Mouse (Mus musculus) embryonic stem cell, embryonic (primary cell): Measurements from ENCODE around the gene Slc1a4.

Experiments used
- CTCF ChIA-PET, 4 experiments: fragments of 300-600 bp in 2 of 4; fragments of 350-600 bp in 2 of 4; sonication (Branson Sonifier 250); formaldehyde crosslinking; loops; one replicate each; lab custom pipeline; 2022; ENCODE audit warnings: inconsistent platforms in 2 of 4; lab: Charles Lee
- POLR2A ChIA-PET, 4 experiments: fragments of 300-600 bp in 2 of 4; fragments of 350-600 bp in 2 of 4; sonication (Branson Sonifier 250); formaldehyde crosslinking; loops; one replicate each; lab custom pipeline; 2022; ENCODE audit warnings: antibody characterized with exemption in 4 of 4, inconsistent platforms in 1 of 4; lab: Charles Lee

Gene Slc1a4

DNA sequence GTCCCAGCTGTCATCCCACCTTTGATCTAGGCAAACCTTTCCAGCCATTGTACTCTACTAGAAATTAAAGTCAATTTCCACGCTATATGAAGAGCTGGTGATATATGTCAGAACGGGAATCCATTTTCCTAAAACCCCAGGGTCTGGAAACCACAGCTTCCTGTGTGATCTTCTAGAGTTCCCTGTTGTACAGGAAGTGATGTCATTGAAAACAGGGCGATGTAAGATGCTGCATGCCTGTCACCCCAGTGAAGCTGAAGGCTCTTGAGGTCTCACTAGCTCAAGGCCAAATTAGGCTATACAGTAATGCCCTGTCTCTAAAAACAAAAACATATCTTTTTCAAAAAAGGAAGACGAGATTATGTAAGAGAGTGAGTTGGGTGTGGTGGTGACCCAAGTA is 31.2 kb downstream of the Slc1a4 start:
- POLR2A ChIA-PET = interaction anchor here in 3 of 4 experiments (0.6 to 5.3 kb wide), 11 partner anchors 12 to 99 kb away, joined by 3 to 32 read pairs (median 4); partner anchors contain the start of genes Slc1a4 (in 2 of the 3) and Cep68 (in 1 of the 3)
- CTCF ChIA-PET = no interaction called here

DNA sequence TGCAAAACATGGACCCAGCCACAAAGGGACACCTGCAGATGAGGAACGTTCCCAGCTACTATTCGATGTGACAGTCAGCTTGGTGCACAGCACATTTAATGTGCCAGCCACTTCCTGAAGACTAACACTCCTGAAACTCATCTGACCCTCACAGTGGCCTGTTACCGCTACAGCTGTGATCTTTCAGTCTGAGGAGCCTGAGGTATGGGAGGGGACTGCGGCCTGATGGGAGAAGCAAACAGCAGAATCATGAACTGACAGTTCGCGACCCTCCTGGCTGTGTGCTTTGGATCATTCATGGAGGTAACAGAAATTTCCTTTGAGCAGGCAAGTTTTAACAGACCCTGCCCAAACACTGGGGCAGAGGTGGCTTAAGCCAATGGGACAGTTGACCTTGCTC is 31.7 kb downstream of the Slc1a4 start:
- POLR2A ChIA-PET = interaction anchor here in 3 of 4 experiments (0.5 to 5.3 kb wide), 14 partner anchors 11 to 465 kb away, joined by 3 to 32 read pairs (median 4); partner anchors contain the start of genes Slc1a4 (in 2 of the 3) and Cep68 (in 1 of the 3)

DNA sequence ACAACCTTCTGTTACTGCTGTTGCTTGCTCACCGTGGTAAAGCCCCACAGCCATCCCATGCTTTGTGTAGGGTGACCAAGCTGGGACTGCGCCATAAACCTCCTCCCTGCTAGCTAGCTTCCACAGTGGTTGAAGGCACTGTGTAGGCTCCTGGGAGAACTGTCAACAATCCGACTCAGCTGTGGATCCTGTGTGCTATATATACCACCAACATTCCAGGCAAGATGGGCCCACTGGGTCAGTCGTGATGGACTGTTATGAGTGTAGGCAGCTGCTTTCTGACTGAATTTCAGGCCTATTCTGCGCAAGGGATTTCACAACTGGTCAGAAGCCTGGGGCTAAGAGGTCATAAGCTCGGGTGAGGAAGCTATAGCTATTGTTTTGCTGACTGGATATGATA is 32.6 kb downstream of the Slc1a4 start:
- POLR2A ChIA-PET = interaction anchor here in 3 of 4 experiments (0.5 to 5.3 kb wide), 5 partner anchors 10 to 54 kb away, joined by 4 to 32 read pairs (median 5); partner anchors contain the start of gene Slc1a4 (in 2 of the 3)
- CTCF ChIA-PET = interaction anchor here in 1 of 4 experiments (0.9 to 1.2 kb wide), 2 partner anchors 33 to 101 kb away, joined by 3 read pairs; no protein-coding TSS in a partner anchor

More for the DNA sequence above, 31.7 kb downstream of the Slc1a4 start:
- CTCF ChIA-PET = interaction anchor here in 1 of 4 experiments (0.9 kb wide), 1 partner anchor 100 kb away, joined by 3 read pairs; no protein-coding TSS in a partner anchor

DNA sequence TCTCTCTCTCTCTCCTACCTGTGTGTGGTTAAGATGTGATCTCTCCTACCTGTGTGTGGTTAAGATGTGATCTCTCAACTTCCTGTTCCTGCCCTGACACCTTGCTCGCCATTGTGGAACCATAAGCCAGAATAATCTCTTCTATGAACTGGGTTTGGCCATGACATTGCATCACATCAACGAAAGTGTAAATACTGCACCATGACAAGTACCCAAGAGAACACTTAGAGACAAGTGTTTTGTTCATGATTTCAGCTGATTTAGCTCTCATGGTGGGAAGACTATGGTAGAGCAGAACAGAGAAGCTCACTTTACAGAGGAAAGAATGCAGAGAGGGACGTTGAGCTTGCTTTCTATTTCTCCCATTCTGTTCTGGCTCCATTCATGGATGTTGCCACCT is 48.0 kb downstream of the Slc1a4 start:
- ChIA-PET CTCF (interaction anchor here in 2 of 4 experiments (0.6 to 1.0 kb wide), 2 partner anchors 22 to 113 kb away, joined by 3 read pairs; no protein-coding TSS in a partner anchor), POLR2A (interaction anchor here in 2 of 4 experiments (0.9 to 1.5 kb wide), 3 partner anchors 17 to 116 kb away, joined by 3 to 5 read pairs (median 3); partner anchors contain the start of gene Slc1a4 (in 1 of the 2))

DNA sequence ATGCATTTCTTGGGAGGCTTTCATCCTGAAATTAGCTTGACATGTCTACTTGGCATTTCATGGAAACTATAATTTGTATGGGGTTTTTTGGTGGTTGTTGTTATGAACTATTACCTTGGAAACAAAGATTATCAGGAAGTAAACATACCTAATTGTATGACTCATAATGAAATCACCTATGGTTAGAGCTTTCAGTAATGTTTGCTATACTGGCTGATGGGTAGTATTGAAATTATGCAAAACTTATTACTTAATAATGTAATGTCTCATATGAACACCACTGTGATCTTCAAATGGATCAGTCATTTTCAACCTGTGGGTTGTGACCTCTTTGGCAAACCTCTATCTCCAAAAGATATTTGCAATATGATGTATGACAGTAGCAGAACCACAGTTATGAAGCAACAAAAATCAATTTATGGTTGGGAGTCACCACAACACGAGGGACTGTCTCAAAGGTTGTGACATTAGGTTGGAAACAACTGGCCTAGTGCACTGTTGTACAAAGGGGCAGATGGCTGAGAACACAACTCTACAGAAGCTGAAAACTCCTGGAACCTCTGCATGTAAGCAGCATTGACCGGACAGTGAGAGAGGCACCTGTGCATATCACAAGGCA is 49.8 kb downstream of the Slc1a4 start:
- ChIA-PET POLR2A (interaction anchor here in 1 of 4 experiments (1.2 kb wide), 1 partner anchor 50 kb away, joined by 5 read pairs; the partner anchor contains the start of gene Slc1a4), CTCF (no interaction called here)

DNA sequence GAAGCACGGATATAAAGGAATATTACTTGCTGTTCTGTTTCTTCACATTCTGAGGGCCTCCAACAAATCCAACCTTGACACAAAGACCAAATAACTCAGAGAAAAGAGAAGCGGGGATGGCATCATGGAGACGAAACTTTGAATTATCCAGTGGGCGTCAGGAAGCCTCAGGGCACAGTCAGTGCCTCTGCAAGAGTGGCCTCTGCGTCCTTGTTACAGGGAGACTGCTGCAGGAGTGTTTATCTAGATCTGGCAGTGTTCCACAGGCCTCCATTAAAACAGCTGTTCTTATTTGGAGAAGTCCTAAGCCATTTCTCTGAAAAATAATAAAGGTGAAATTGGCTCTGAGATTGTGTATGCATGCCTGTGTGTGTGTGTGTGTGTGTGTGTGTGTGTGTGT is 51.5 kb downstream of the Slc1a4 start:
- CTCF ChIA-PET = no interaction called here
- POLR2A ChIA-PET = interaction anchor here in 2 of 4 experiments (0.5 to 0.6 kb wide), 2 partner anchors 180 to 1377 kb away, joined by 4 read pairs; no protein-coding TSS in a partner anchor

DNA sequence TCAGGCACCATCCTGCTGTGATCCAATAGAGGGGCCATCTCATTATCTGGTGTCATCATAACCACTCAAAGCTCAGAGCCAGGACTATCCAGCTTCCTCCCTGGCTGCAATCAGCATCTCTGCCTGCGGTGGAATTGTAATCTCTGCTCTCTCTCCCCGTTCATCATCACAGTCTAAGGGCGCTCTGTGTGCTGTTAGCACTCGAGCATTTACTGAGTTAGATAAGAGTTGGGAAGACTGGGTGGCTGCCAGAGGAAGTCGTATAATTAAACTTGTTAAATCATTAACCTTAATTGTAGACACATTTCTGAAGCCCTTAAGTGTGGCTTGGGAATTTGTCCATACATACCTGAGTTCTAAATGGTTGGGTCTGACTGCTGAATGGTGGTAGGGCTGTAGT is 53.8 kb downstream of the Slc1a4 start:
- CTCF ChIA-PET = interaction anchor here in 2 of 4 experiments (0.7 to 1.3 kb wide), 2 partner anchors 16 to 436 kb away, joined by 3 to 6 read pairs; no protein-coding TSS in a partner anchor

DNA sequence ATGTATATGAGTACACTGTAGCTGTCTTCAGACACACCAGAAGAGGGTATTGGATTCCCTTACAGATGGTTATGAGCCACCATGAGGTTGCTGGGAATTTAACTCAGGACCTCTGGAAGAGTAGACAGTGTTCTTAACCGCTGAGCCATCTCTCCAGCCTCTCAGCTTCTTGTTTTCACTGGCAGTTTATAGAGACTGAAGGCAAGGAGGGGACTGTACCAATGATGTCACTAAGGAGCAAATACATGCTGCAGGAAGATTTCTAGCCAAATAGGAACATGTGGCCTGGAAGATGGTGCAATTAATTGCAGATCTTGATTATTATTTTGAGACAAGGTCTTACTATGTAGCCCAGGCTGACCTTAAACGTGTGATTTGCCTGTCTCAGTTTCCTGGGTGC is 55.4 kb downstream of the Slc1a4 start:
- ChIA-PET CTCF (interaction anchor here in 1 of 4 experiments (1.0 kb wide), 1 partner anchor 14 kb away, joined by 3 read pairs; no protein-coding TSS in a partner anchor), POLR2A (interaction anchor here in 1 of 4 experiments (0.7 kb wide), 1 partner anchor 525 kb away, joined by 7 read pairs; no protein-coding TSS in a partner anchor)

More for the DNA sequence above, 53.8 kb downstream of the Slc1a4 start:
- POLR2A ChIA-PET = interaction anchor here in 1 of 4 experiments (1.1 kb wide), 1 partner anchor 9 kb away, joined by 4 read pairs; no protein-coding TSS in a partner anchor

DNA sequence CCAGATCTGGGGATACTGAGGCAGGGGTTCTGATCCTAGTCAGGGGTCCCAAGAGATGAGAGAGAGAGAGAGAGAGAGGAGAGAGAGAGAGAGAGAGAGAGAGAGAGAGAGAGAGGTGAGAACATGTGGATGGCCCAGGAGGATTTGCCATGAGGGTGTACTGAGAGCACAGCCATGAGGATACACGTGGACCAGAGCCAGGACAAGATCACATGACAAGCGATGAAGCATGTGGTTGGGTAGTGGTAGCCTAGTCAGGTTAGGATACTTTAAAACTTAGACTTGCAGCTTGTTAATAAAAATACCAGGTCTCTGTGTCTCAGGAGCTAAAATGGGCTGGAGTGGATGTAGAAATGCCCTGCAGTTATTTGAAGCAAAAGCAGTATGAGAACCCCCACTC is 56.5 kb downstream of the Slc1a4 start:
- ChIA-PET POLR2A (interaction anchor here in 1 of 4 experiments (0.7 kb wide), 1 partner anchor 286 kb away, joined by 4 read pairs; no protein-coding TSS in a partner anchor), CTCF (interaction anchor here in 1 of 4 experiments (0.8 kb wide), 1 partner anchor 256 kb away, joined by 4 read pairs; no protein-coding TSS in a partner anchor)

DNA sequence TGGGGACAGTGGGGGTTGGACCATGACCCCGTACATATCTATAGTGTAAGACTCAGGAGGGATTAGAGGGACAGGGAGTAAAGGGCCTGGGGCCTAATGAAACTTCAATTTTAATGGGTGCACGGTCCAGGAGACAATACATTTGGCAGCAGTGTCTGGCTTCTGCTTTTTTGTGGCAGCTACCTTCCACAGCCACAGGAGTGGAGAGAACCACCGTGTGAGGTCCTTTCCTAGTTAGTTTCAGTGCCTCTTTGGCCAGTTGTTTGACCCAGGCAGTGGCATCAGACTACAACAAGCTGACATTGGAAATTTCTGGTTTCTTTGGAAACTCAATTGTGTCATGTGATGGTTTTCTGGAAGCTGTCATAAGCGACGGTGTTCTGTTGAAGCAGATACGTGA is 62.6 kb downstream of the Slc1a4 start:
- CTCF ChIA-PET = no interaction called here
- POLR2A ChIA-PET = interaction anchor here in 1 of 4 experiments (0.8 kb wide), 1 partner anchor 9 kb away, joined by 4 read pairs; no protein-coding TSS in a partner anchor

DNA sequence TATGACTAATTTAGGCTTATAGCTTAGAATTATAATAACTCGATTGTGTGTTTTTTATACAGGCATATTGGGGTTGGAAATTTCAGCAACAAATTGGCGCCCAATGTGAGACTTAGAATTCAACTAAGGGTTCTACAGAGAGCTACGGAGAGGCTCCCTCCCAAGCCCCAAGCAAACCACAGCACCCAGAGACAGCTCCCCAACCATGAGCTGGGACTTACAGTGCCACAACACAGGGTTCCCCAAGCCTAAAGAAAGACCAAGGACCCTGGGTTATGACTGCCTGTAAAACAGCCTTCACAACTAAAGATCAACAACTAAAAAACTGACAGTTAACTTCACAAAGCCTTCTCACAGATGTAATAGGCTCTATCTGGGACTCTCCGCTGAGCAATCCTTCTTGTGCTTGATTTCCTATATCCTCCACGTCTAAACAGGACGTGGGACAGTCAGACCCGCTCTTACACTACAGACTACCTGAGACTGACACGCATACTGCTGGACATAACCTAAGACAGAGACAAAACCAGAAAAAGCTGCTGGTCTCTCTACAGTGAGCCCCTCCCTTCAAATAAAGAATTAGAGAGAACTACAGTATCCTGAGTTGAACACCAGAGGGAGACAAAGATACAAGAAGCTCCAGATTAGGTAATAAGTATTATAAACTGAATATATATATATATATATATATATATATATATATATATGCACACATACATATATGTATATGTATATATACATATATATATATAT is 69.7 kb downstream of the Slc1a4 start:
- ChIA-PET POLR2A (interaction anchor here (0.6 to 2.5 kb wide), 14 partner anchors 9 to 337 kb away, joined by 3 to 18 read pairs (median 4); partner anchors contain the start of genes Cep68 (in 4 of the 4) and Slc1a4 (in 1 of the 4)), CTCF (interaction anchor here (0.5 to 2.4 kb wide), 45 partner anchors 10 to 620 kb away, joined by 3 to 17 read pairs (median 4); partner anchors contain the start of genes Cep68 (in 2 of the 4) and Slc1a4 (in 1 of the 4))

DNA sequence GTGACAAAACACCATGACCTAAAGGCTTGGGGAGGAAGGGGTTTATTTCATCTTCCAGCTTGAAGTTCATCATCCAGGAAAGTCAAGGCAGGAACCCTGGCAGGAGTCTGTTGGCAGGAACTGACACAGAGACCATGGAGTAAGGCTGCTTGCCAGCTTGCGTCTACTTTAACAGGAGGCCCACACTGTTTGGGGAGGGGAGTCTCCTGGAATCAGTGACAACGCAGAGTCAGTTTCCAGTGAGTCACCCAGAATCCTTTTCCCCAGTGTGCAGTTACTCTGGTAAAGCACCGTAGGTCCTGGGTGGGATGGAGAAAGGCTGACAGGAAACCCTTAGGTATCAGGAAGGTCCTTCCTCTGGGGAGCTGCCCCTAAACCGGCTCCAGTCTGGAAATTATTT is 77.7 kb downstream of the Slc1a4 start:
- POLR2A ChIA-PET = interaction anchor here in 2 of 4 experiments (1.0 to 1.5 kb wide), 2 partner anchors 8 to 11 kb away, joined by 4 read pairs; no protein-coding TSS in a partner anchor
- CTCF ChIA-PET = no interaction called here

DNA sequence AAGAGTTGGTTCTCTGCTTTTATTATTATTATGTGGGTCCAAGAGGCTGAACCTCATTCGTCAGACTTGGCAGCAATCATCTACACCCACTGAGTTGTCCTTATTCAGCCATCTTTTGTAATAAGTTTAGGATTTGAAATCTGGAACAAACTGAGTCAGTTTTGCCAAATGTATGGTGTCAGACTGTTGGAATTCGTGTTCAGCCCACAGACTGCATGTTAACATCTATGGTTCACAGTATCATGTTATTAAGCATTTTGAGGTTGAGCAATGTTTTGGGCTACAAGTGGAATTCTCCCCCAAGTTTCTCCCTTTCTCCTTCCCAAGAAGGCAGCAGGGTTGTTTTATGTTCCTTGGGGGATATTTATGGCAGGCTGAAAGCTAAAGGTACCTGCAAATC is 79.4 kb downstream of the Slc1a4 start:
- POLR2A ChIA-PET = interaction anchor here in 2 of 4 experiments (1.0 to 7.6 kb wide), 3 partner anchors 10 to 22 kb away, joined by 3 to 134 read pairs (median 3); no protein-coding TSS in a partner anchor
- CTCF ChIA-PET = no interaction called here
